Mouse (Mus musculus) urinary bladder, postnatal 10 days (tissue): ENCODE measurements around the gene Ccdc152.
"Not testable (repeated sequence)": the region's sequence is repeated elsewhere in the genome, so short reads cannot be mapped to it uniquely, and the experiment has no call there.

ENCODE experiments used
- DNase-seq: peaks from one replicate; pipeline ENCODE4 v3.0.0; 2022; ENCODE audit warnings: low spot score

The Ccdc152 gene

DNA sequence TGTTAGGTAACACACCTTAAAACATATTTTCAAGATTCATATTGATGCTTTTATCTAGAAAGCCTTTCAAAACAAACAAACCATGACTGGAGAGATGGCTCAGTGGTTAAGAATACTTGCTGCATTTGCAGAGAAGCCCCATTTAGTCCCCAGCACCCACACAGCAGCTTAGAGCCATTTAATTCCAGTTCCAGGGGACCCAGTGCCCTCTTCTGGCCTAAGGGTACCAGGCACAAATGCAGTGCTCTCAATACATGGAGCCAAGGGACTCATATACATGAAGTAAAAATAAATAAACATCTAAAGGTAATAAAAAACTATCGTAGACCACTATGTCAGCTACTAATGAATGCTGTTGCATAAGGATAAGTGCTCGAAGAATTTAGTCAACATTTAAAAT lies 25.9 kb downstream of the Ccdc152 start:
- DNase-seq: no peak

DNA sequence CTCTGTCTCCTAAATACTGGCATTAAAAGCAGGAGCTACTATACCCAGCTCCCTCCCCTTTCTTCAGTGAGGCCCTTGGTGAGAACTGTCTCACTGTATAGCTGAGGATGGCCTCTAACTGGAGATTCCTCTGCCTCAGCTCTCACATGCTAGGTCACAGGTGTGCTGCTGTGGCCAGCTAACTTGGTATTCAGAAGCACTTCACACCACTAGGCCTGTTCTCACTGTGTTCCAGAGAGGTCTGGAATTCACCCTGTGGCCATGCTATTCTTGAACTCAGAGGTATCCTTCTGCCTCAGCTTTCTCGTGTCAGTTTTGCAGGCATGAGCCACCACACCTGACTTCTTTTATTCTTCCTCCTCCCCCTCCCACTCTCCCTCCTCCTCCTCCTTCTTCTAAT lies 30.1 kb downstream of the Ccdc152 start:
- no peak for DNase-seq

DNA sequence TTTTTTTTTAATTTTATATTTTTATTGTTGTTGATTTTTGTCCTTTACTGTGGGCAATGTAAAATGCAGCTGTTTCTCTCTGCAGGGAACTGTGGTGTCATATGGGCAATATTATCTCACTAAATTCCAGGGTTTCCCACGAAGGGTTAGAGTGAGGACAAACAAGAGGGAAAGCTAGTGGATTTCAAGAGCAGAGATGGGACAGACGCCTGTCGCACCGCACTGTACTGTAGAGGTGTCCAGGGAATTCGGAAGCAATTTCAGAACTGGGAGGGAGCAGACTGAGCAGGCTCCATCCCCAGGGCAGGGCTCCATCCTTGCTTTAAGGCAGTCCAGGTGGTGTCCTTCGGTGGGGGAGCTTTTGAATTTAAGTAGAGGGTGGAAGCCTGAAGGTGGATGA lies 32.1 kb downstream of the Ccdc152 start:
- no peak for DNase-seq

DNA sequence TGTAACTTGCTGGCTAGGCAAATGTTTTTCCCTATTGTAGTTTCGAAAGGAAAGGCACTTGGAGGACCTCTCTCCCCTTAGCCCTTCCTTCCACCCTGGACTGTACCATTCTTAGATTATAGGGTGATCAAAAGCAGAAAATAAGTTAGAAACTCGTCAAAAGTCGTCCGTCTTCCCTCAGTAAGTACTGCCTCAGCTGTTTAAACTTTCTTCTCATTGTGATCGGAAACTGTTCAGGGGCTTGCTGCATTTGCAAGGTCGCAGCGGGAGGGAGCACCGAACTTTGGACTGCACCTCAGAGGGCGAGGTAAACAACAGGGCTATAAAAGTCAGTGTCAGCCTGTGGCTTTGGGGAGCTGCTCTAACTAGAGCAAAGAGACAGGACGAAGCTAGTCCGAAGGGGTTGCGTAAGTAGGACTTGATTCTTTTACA lies 32.7 kb downstream of the Ccdc152 start:
- no peak for DNase-seq

GRCm38 (mm10) chr15:3269996-3270645 lies 33.2 kb downstream of the Ccdc152 start:
- no peak for DNase-seq

GRCm38 (mm10) chr15:3269496-3269895 lies 33.8 kb downstream of the Ccdc152 start:
- no peak for DNase-seq

DNA sequence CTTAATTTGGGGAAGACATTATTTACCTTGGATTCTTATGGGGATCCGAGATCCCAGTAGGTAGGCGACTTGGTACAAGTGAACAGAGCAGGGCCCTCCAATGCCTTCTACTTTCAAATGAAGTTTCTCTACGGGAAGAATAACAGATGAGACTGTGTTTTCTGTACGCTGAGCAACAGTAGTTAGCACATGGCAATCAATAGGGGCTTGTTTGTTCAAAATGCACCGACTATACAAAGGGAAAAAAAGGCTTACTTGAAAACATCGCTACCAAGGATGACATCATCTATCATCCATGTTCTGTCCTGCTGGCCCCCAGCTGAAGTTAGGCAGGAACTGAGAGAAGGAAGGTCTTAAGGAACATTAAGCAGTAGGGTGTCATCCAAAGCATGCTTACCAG lies 35.1 kb downstream of the Ccdc152 start, which contains the start of gene Selenop:
Selenop (plus strand) TSS at position 301 of the 400 bp plus-strand sequence.
- DNase-seq: no peak

DNA sequence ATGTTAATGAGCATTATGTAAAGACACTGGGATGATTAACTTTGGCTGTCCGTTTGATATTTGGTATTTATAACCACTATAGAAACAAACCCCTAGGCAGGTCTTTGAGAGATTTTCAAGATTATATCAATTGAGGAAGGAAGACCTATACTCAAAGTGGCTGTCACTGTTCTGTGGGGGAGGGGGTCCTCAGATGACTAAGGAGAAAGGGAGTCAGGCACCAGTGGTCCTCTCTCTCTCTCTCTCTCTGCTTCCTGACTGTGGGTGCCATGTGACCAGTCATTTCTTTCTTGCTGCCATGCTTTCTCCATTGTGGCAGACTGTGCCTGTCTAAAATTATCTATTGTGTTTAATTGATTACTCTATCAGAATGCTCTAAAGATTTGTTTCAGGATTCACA lies 38.5 kb downstream of the Ccdc152 start:
- no peak for DNase-seq

DNA sequence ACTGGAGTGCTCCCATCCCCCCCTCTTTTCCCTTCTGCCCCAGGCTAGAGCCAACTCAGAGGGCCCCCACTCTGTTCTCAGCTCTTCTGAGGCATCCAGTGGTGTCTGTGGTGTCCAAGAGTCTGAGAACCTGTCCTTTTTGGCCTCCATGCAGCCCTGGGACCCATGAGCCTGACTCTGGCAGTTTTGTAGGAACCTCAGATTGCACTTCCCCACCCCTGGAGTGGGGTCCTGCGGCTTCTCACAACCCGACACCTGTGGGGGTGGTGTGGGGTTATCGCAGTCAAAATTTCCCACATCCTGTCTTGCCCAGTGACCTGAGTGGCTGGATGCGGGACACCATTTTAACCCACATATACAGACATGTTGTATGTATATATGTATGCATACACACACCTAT lies 39.0 kb downstream of the Ccdc152 start:
- DNase-seq: no peak

GRCm38 (mm10) chr15:3262883-3263282 lies 40.4 kb downstream of the Ccdc152 start:
- no peak for DNase-seq

DNA sequence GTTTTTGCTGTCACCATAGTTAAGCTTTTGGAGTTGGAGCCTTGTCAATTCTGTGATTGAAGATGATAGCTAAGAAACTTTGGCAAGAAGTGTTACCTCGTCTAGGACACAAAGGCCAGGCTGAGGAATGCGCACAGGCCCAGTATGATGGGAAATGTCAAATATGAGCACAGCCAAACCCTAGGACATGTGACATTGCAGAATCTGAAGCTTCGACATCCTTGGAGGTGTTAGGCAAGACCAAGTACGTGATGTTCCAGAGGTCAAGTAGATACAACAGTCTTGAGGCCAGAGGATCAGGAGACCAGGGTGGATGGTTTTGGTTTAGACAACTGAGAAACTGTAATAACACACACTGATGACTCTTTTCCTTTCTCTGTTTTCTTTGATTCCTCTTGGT lies 43.0 kb downstream of the Ccdc152 start:
- no peak for DNase-seq

- DNase-seq: no peak
These were observed 44.3 kb downstream of the Ccdc152 start for GRCm38 (mm10) chr15:3259025-3259424.

DNA sequence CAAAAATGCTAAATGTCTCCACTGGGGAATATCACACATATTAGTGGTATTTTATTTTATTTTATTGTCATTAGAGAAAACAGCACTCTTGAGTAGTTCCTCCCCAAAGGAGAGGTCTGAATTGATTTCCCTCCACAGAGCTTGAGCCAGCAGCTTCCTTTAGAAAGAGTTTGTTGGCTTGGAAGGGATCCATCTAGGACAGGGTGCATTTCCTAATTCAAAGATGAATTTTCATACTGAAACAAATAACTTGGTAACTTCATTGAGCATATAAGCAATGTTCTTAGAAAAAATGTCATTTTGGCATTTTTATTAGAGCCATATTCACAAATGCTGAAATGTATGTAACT lies 51.6 kb downstream of the Ccdc152 start:
- DNase-seq: no peak

DNA sequence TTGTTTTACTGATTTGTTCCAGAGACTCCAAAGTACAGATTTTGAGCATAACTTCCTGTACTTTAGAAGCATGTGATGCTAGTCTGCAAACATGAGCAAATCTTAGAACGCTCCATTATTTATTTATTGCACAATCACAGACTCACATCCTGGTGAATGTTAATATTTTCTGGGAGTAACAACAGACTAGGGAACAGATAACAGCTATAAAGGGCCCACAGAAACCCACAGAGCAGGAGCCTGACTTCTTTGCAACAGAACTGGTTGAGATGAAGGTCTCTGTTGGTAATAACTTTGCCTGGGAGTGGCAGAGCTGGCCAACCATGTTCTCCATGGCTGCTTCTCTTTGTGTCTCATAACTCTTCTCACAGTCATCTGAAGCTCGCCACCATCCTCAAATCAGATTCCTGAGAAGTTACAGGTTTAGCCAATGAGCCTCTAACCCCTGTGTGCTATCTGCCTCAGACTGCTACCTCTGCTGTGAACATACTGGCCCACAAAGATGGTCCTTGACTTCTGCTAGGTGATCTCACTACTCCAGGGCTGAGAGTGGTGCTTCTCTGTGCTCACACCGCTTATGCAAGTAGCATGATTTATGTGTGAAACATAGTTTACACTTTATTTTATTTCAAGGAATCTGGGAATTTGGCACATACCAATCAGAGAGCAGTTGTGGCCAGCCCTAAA lies 52.2 kb downstream of the Ccdc152 start:
- DNase-seq: no peak

DNA sequence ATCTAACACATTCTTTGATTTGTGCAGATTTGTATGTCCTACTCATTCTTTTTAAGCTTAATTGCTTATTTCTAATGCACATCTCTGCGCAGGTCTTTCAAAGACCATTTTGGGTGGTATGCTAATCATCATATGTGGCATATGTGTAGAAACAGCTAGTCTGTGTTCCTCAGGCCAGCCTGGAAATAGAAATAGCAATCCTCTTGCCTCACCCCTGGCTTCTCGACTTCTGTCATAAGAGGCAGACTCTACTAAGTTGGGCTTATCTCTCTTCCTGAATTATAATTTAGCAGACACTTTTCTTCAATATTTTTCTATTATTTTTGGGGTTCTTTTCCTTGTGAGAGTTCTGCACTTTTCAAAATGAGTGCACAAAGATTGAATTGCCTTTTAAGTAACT lies 52.7 kb downstream of the Ccdc152 start:
- no peak for DNase-seq

GRCm38 (mm10) chr15:3245036-3245435 lies 58.3 kb downstream of the Ccdc152 start:
- not testable (repeated sequence) for DNase-seq

DNA sequence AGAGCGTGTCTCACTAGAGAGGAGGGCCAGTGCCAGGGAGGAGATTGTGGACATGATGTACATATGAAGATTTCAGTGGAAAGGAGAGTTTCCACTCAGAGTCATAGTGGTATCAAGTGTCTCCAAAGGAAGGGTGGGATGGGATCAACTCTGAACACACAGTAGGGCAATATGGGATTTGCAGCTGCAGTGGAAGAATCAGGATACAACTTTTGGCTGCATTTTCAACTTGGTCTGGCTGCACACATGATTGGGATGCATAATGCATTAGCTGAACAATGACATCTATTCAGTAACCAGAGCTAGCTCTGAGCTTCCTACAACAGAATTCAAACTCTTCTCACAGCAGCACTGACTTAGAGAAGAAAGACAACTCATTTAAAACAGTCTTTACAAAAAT lies 65.4 kb downstream of the Ccdc152 start:
- no peak for DNase-seq

DNA sequence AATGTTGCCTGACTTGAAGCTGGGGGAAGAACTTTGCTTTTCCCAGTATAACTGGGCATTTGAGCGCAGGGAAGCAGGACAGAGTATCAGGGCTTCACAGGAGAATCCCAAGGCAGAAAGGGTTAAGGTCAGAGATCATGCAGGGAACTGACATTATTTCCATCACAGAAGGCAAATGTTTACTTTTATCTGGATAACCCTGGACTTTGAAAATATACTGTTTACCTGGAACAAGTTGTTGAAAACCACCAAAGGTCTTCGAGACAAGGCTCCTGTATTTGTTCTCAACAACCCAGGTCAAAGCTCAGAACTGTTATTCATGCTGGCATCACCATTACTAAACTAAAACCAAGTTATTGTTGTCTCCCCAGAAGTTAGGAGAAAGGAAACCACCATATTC lies 67.0 kb downstream of the Ccdc152 start:
- DNase-seq: no peak

DNA sequence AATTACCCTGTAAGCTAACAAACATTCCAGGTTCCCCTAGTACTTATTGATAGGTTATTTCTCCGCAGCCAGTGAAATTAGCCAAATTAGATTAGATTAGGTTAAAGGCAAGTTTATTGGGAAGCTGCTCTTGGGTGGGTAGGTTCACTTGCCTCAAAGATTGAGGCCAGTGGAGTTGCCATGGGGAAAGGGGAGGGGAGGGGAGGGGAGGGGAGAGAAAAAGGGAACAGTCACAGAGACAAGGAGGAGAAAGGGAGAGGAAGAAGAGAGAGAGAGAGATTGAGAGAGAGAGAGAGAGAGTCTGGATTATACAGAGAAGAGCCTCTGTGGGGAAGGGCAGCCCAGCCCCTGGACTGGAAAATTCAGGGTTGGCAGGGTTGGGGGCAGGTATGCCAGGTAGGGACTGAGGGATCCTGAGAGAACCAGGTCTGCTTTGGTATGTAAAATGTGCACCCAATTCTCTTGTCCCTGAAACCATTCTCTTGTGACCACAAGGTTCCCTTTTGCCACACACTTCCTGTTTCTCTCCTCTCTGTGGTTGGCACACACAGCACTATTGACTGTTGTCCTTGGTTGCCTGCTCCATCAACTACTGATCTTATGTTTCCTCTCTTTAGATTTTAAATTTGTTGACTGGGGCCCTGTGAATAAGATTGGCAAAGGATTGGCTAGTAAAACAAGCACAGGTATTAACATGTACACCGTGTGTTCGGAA lies 69.3 kb downstream of the Ccdc152 start:
- no peak for DNase-seq

DNA sequence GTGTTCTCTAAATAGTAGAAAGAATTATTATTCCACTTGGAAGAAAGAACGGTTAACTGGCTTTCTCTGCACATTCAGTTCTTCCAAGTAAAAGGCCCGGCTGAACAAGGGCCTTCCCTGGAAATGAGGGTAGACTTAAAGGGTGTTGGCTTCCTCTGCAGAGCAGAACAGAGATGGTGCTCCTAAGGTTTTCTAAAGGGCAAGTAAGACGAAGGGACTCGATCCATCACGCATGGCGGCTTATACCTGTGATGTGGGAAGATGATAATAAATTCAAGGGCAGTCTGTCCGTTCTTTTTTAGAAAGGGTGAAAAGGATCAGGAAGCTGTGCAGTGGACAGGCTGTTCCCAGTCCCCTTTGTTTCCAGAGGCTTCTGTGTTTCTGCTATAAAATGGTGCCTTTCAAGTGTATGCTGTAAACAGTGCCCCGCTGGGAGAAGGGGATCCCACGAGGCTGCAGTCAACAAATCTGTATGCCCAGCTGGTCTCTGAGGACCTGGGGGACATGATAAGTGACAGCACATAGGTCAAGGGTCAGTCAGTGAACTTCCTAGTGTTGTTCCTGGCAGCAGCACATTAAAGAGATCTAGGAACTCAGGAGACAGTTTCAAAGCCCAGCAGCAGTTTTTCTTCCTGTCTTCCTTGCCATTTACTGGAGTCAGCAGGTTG lies 71.0 kb downstream of the Ccdc152 start:
- no peak for DNase-seq

DNA sequence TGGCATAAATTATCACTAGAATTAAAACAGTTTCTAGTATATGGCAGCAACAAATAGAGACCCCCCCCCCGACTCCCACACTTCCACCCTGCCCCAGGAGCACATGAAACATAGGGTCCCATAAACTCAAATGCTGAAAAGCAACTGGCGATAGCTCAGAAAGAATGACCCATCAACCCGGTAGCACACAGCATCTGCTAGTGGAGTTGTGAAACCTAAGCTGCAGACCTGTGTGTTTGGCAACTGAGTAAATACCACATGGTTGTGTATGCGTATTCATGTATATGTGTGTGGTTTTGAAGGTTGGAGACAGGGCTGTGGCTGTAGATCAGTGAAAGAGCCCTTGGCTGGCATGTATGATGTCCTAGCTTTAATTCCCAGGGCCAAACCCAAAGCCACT lies 72.3 kb downstream of the Ccdc152 start:
- no peak for DNase-seq
